In genomic region chr1:177615609-177616008, GRCm38 (mm10) we compare ENCODE assay signal across 23 mouse cellular contexts.
"Had no signal": no experiment of that assay in that cellular context is flagged by ENCODE, and none has a peak within 500 bp of the region (broad histone marks: within the 10 kb centered on the region; RNA-seq: fewer than 3 reads in every experiment).

No protein-coding gene starts in this region.

- H3K4me2 ChIP-seq: heart, embryonic 12.5 days; hindbrain, embryonic 13.5 days; hindbrain, embryonic 15.5 days; kidney, embryonic 15.5 days; limb, embryonic 12.5 days; liver, embryonic 15.5 days had no signal

- H3K36me3 ChIP-seq: heart, embryonic 12.5 days; hindbrain, embryonic 13.5 days; hindbrain, embryonic 15.5 days; kidney, embryonic 15.5 days; limb, embryonic 10.5 days; limb, embryonic 12.5 days; liver, embryonic 13.5 days; liver, embryonic 15.5 days had no signal

- H3K4me3 ChIP-seq: heart, embryonic 12.5 days; hindbrain, embryonic 13.5 days; hindbrain, embryonic 15.5 days; kidney, embryonic 15.5 days; left cerebral cortex, adult 2 months; limb, embryonic 10.5 days; limb, embryonic 12.5 days; liver, embryonic 13.5 days; liver, embryonic 15.5 days had no signal

- DNase-seq: gastrocnemius, postnatal 14 days; gastrocnemius, postnatal 36 days; heart, adult 18-20 months; heart, postnatal 10 days; heart, postnatal 36 days; kidney, adult 11 months; kidney, adult 2 months; kidney, adult 9 months; kidney, postnatal 14 days; kidney, postnatal 36 days; liver; liver, embryonic 13.5 days; liver, postnatal 0 days had no signal

- H3K9ac ChIP-seq: heart, embryonic 12.5 days; hindbrain, embryonic 13.5 days; hindbrain, embryonic 15.5 days; kidney, embryonic 15.5 days; limb, embryonic 12.5 days; liver, embryonic 13.5 days; liver, embryonic 15.5 days; liver, postnatal 0 days had no signal

- H3K4me1 ChIP-seq: hindbrain, embryonic 15.5 days; kidney, embryonic 15.5 days; limb, embryonic 12.5 days; liver, embryonic 15.5 days had no signal

- H3K9me3 ChIP-seq: heart, embryonic 12.5 days; hindbrain, embryonic 13.5 days; hindbrain, embryonic 15.5 days; kidney, embryonic 15.5 days; limb, embryonic 10.5 days; limb, embryonic 12.5 days; liver, embryonic 13.5 days; liver, embryonic 15.5 days had no signal

- H3K27me3 ChIP-seq: heart, embryonic 12.5 days; hindbrain, embryonic 13.5 days; hindbrain, embryonic 15.5 days; kidney, embryonic 15.5 days; limb, embryonic 12.5 days; liver, embryonic 13.5 days; liver, embryonic 15.5 days had no signal

- H3K27ac ChIP-seq: hindbrain, embryonic 13.5 days; hindbrain, embryonic 15.5 days; hindbrain, postnatal 0 days; kidney, embryonic 15.5 days; kidney, postnatal 0 days; left cerebral cortex, adult 2 months; limb, embryonic 10.5 days; limb, embryonic 12.5 days; liver, embryonic 13.5 days; liver, embryonic 15.5 days had no signal
